Mouse (Mus musculus) heart, embryonic 14.5 days (tissue): ENCODE measurements around the gene Cxcr5. TPM values are rescaled to one million over a fixed set of nuclear protein-coding genes. Genes with fewer than 3 reads are reported as not detected.

Experiments used
- ATAC-seq: fragments of 200-750 bp; cut with Nextera tagmentation; 2 replicates; pipeline ENCODE4 v1.8.0; 2017; ENCODE audit warnings: low read depth, moderate TSS enrichment; ENCODE audit not compliant: insufficient number of reproducible peaks, insufficient read depth, low FRiP score
- H3K27ac ChIP-seq, 2 experiments: fragments of 200-500 bp in 1 of 2; fragments of 300-500 bp in 1 of 2; sonication (generic) in 1 of 2; replicated peaks in 1 of 2; 2 replicates each; pipeline ENCODE4 v1.5.1; 2012 to 2014; ENCODE audit warnings: low read depth in 2 of 2, low read length in 2 of 2, control low read depth in 1 of 2, mild to moderate bottlenecking in 1 of 2, mixed read lengths in 1 of 2; ENCODE audit not compliant: control insufficient read depth in 1 of 2, insufficient read depth in 1 of 2
- H3K27me3 ChIP-seq: fragments of 300-500 bp; sonication (generic); 2 replicates; pipeline ENCODE4 v1.6.1; 2014; ENCODE audit warnings: mild to moderate bottlenecking, low read length, control low read depth; ENCODE audit not compliant: control insufficient read depth, insufficient read depth
- H3K36me3 ChIP-seq: fragments of 300-500 bp; sonication (generic); 2 replicates; pipeline ENCODE4 v1.6.1; 2014; ENCODE audit warnings: mild to moderate bottlenecking, control low read depth, low read length, mixed read lengths; ENCODE audit not compliant: control insufficient read depth, insufficient read depth
- H3K4me1 ChIP-seq, 2 experiments: fragments of 200-500 bp in 1 of 2; fragments of 300-500 bp in 1 of 2; sonication (generic) in 1 of 2; 2 replicates each; pipeline ENCODE4 v1.6.1; 2012 to 2014; ENCODE audit warnings: low read length in 2 of 2, control low read depth in 1 of 2, mixed read lengths in 1 of 2; ENCODE audit not compliant: control insufficient read depth in 2 of 2, insufficient read depth in 2 of 2
- H3K4me2 ChIP-seq: fragments of 300-500 bp; sonication (generic); 2 replicates; pipeline ENCODE4 v1.6.1; 2014; ENCODE audit warnings: mild to moderate bottlenecking, low read length
- H3K4me3 ChIP-seq, 2 experiments: fragments of 200-500 bp in 1 of 2; fragments of 300-500 bp in 1 of 2; sonication (generic) in 1 of 2; 2 replicates each; pipeline ENCODE4 v1.5.1; 2012 to 2014; ENCODE audit warnings: low read length in 2 of 2, mild to moderate bottlenecking in 2 of 2, control low read depth in 1 of 2, low read depth in 1 of 2, moderate library complexity in 1 of 2; ENCODE audit not compliant: control insufficient read depth in 1 of 2, insufficient read depth in 1 of 2
- H3K9ac ChIP-seq: fragments of 300-500 bp; sonication (generic); 2 replicates; pipeline ENCODE4 v1.6.1; 2014; ENCODE audit warnings: mild to moderate bottlenecking, low read length
- H3K9me3 ChIP-seq: fragments of 300-500 bp; sonication (generic); 2 replicates; pipeline ENCODE4 v1.6.1; 2016; ENCODE audit warnings: low read length, control low read depth; ENCODE audit not compliant: control insufficient read depth
- WGBS: fragments of 180-500 bp; shearing (Covaris S2); extraction: QIAGEN DNeasy Blood & Tissue Kit; methylation state at CpG from one replicate; pipeline ENCODE4 v1.1.7; 2014; 5-methylcytosine and 5-hydroxymethylcytosine counted together
- polyA plus RNA-seq: library from polyadenylated mRNA; unstranded; fragments of >200 nt; fragmentation: Nextera tagmentation; extraction: Ambion mirVana; gene quantifications from 2 replicates; pipeline ENCODE4 v1.2.1, GENCODE M21; 2014

Cxcr5 gene
- polyA plus RNA-seq, 1 experiment from 2014 or later = not detected

DNA sequence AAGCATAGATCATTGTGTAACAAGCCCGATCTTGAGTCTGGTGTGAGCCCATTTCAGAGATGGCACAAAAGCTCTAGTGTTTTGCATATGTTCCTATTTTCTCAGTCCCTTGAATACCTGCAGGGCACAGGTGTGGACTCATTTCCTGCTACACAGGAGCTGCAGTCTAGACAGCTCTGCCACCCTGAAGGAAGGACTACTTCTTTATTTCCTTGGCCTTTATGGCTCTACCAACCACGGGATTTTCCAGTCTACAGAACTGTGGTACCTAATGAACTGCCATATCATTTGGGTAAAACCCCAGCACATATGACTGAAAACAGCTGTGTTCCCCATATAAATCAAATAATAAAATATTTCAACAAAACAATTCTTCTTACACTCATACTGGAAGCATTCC, 13.4 kb upstream of the Cxcr5 start:
- H3K9ac ChIP-seq = no peak overlapping the region
- peaks cover 0 to 3% of the 10 kb centered on the region in 2 experiments; a peak in 1 of 4 replicates for H3K4me1 ChIP-seq
- no peak for ATAC-seq
- no peak overlapping the region for H3K27ac ChIP-seq
- H3K9me3 ChIP-seq = no peaks in the 10 kb centered on the region
- H3K36me3 ChIP-seq = no peaks in the 10 kb centered on the region
- H3K27me3 ChIP-seq = no peaks in the 10 kb centered on the region
- H3K4me3 ChIP-seq = no peak overlapping the region
- H3K4me2 ChIP-seq = no peak overlapping the region
- 87% methylated on average over 2 of the region's 2 CpGs for WGBS

DNA sequence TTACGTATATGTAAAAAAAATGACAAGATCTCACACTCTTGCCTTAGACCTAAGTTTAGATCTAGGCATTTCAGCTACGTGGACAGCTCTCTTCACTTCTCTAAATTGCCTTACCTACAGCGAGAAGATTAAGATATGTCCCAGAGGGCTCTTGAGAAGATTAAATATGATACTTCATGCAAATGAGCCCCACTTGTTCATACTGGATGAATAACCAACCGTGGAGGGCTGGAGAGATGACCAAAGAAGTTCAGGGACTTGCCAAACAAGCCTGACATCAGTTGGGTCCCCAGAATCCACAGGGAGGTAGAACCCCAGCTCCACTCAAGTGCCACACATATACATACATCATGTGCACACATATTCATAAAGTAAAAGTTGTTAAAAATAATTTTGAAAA, 11.6 kb upstream of the Cxcr5 start:
- Histone ChIP-seq H3K9ac (no peak overlapping the region), H3K4me2 (no peak overlapping the region), H3K27ac (no peak overlapping the region), H3K4me1 (no peaks in the 10 kb centered on the region), H3K36me3 (no peaks in the 10 kb centered on the region), H3K4me3 (no peak overlapping the region), H3K27me3 (no peaks in the 10 kb centered on the region), H3K9me3 (no peaks in the 10 kb centered on the region)
- 75% methylated on average over 4 of the region's 4 CpGs for WGBS
- ATAC-seq = no peak

DNA sequence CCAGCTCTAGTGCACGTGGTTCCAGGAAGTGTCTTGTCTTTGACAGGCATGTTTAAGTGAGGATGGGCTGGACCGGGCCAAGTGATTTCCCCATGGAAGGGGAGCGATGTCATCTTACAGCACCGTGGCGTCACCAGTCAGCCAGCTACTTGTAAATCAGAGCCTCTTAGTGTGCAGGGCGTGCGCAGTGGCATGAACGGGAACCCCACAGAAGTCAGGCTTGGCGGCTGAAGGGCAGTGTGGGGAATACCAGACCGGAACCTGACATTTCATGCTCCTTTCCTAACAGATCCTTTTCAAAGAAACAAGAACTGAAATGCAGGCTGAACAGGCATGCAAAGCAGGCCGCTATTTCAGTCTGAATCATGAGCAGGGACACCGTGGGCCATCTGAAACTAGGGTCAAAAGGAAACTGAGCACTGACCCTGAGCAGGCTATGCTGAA, 9.3 kb upstream of the Cxcr5 start:
- Histone ChIP-seq H3K4me1 (peaks cover 0 to 5% of the 10 kb centered on the region in 2 experiments; a peak in 1 of 4 replicates), H3K27me3 (no peaks in the 10 kb centered on the region), H3K9ac (no peak overlapping the region), H3K9me3 (no peaks in the 10 kb centered on the region), H3K27ac (no peak overlapping the region), H3K36me3 (no peaks in the 10 kb centered on the region), H3K4me3 (no peak overlapping the region), H3K4me2 (no peak overlapping the region)
- no peak for ATAC-seq
- 73% methylated on average over 12 of the region's 12 CpGs for WGBS

DNA sequence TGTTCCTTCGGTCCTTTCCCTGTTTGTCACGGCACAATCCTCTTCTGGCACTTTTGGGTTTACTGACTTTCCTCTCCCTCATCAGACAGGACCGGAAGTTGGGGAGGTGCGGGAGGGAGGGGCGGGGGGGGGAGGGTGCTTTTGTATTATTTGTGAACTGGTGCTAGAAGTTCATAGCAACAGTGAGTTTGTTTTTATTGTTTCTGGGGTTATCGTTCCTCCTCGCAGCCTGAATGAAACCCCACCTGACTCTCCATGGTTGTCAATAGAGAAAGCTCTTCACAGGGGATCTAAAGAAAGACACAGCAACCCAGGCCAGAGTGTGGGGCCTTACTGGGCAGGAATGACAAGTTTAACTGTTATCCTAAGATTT, 6.4 kb upstream of the Cxcr5 start:
- no peak overlapping the region for H3K9ac ChIP-seq
- H3K4me3 ChIP-seq = no peak overlapping the region
- no peaks in the 10 kb centered on the region for H3K27me3 ChIP-seq
- no peak for ATAC-seq
- H3K27ac ChIP-seq = peak overlapping the region in 1 of 2 experiments; percentile 55; a peak in 2 of 4 replicates
- peaks cover 0 to 11% of the 10 kb centered on the region in 2 experiments; a peak in 1 of 4 replicates for H3K4me1 ChIP-seq
- H3K36me3 ChIP-seq = no peaks in the 10 kb centered on the region
- H3K4me2 ChIP-seq = no peak overlapping the region
- 54% methylated on average over 7 of the region's 7 CpGs for WGBS
- H3K9me3 ChIP-seq = no peaks in the 10 kb centered on the region

DNA sequence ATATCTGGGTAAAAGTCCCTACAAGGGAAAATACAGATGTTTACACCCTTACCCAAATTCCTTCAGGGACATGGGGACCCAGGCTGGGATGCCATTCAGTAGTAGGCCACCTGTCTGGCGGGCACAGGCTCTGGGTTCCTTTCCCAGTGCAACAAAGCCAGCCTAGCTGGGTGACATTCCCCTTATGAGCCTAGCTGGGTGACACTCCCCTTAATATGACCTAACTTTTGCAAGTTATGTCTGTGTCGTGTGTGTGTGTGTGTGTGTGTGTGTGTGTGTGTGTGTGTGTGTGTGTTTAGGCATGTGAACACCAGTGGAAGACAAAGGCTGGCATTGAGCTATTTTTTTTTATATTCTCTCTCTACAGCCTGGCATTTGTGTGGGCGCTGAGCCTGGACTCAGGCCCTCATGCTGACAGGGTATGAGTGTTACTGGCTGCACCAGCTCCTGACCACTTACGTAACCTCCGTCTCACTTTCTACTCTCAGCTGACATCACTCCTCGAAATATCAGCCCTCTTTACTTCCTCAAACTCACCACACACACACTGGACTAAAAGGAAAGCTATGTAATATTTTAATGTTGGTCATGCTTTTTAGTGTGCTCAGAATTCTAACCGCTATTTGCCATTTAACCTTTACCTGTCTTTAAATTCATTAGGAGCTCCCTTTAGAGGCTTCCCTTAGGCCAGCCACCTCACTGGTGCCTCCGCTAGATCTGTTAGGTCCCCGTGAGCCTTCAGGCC, 5.8 kb upstream of the Cxcr5 start:
- Histone ChIP-seq H3K4me1 (peaks cover 0 to 11% of the 10 kb centered on the region in 2 experiments; a peak in 1 of 4 replicates), H3K9me3 (no peaks in the 10 kb centered on the region), H3K4me2 (no peak overlapping the region), H3K4me3 (no peak overlapping the region), H3K27me3 (no peaks in the 10 kb centered on the region), H3K9ac (no peak overlapping the region), H3K36me3 (no peaks in the 10 kb centered on the region), H3K27ac (peak overlapping the region in 1 of 2 experiments; percentile 55; a peak in 2 of 4 replicates)
- WGBS = 53% methylated on average over 9 of the region's 9 CpGs
- no peak for ATAC-seq

DNA sequence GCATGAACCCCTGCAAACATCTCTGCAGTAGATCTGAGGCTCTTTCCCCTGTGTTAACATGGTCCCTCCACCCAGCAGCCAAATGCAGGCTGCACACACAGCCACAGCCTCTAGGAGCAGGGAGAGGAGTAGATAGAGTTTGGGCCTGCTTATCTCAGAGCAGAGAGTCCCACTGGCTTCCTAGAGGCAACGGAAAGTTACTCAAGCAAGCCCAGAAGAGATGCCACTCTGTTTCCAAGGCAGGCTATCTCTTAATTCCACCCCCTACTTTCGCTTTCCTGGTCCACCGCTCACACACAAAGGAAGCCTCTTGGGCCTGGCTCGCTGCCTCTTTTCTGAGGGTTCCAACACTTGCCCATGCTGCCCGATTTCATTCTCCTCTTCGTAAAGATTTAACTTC, 3.7 kb upstream of the Cxcr5 start:
- Histone ChIP-seq H3K27me3 (no peaks in the 10 kb centered on the region), H3K36me3 (no peaks in the 10 kb centered on the region), H3K9ac (no peak overlapping the region), H3K4me3 (no peak overlapping the region), H3K4me2 (no peak overlapping the region), H3K4me1 (peaks cover 0 to 11% of the 10 kb centered on the region in 2 experiments; a peak in 1 of 4 replicates), H3K27ac (no peak overlapping the region), H3K9me3 (no peaks in the 10 kb centered on the region)
- 56% methylated on average over 6 of the region's 6 CpGs for WGBS
- no peak for ATAC-seq

DNA sequence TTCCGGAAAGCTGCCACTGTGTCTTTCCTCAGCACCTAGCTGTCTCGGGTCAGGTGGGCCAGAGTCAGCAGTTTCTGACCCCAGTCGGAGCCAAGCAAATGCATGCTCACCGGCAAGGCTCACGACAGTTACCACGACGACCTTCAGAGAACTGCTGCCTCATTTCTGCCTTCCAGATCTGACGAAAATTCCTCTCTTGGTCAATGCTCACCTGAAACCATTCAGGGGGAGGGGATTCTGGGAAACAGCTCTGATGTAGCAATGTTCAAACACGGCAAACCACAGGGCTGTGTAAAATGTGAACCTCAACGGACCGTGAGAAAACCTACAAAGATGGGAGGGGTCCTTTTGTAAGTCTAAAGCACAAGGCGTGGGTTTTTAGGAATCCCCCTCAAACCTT, 1.3 kb upstream of the Cxcr5 start:
- no peak for ATAC-seq
- no peaks in the 10 kb centered on the region for H3K27me3 ChIP-seq
- H3K9me3 ChIP-seq = no peaks in the 10 kb centered on the region
- no peak overlapping the region for H3K4me3 ChIP-seq
- H3K27ac ChIP-seq = no peak overlapping the region
- no peak overlapping the region for H3K4me2 ChIP-seq
- H3K9ac ChIP-seq = no peak overlapping the region
- H3K4me1 ChIP-seq = peaks cover 0 to 11% of the 10 kb centered on the region in 2 experiments; a peak in 1 of 4 replicates
- WGBS = 64% methylated on average over 12 of the region's 12 CpGs
- no peaks in the 10 kb centered on the region for H3K36me3 ChIP-seq

DNA sequence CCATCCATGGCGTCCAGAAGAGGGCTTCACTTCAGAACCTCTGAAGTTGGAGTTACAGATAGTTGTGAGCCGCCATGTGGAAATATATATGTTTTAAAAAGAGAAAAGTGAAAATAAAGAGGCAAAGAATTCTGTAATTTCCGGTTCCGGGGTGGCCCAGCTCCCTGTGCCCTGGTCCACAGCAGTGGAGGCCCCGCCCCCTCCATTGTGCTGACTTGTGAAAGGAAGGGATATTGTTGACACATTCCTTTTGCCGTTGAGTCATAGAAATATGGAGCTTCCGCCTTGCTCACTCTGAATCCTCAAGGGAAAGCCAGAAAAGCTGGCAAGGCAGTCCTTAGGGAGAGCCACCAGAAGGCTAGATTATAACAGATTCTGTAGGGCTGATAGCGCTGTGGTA, 9.5 kb downstream of the Cxcr5 start:
- H3K36me3 ChIP-seq = no peaks in the 10 kb centered on the region
- ATAC-seq = no peak
- H3K9me3 ChIP-seq = no peaks in the 10 kb centered on the region
- H3K27ac ChIP-seq = no peak overlapping the region
- WGBS = 63% methylated on average over 8 of the region's 8 CpGs
- H3K27me3 ChIP-seq = no peaks in the 10 kb centered on the region
- no peak overlapping the region for H3K4me3 ChIP-seq
- H3K9ac ChIP-seq = no peak overlapping the region
- H3K4me2 ChIP-seq = no peak overlapping the region
- no peaks in the 10 kb centered on the region; a peak in 1 of 4 replicates for H3K4me1 ChIP-seq
